Mouse (Mus musculus): ENCODE results near the gene Abl2. TPM values are rescaled to one million over a fixed set of nuclear protein-coding genes. Genes with fewer than 3 reads are reported as not detected.

The Abl2 gene
- polyA plus RNA-seq, 1 experiment from 2014 or later = 6.0 TPM

- Histone ChIP-seq H3K4me3 (no peak overlapping the region), H3K4me1 (peaks cover 4% of the 10 kb centered on the region), H3K9me3 (no peaks in the 10 kb centered on the region), H3K27ac (replicated peaks) (no peak overlapping the region), H3K36me3 (replicated peaks) (no peaks in the 10 kb centered on the region), H3K27me3 (replicated peaks; ENCODE audit: low read depth, poor library complexity, severe bottlenecking) (no peaks in the 10 kb centered on the region)
- 34% methylated on average over 12 of the region's 12 CpGs for WGBS
- no peak for DNase-seq (ENCODE audit: low spot score)
Observed at GRCm38 (mm10) chr1:156543999-156544398, 14.6 kb upstream of the Abl2 start.

GRCm38 (mm10) chr1:156558950-156559640 is 509 bp downstream of the Abl2 start:
- Histone ChIP-seq H3K9me3 (no peaks in the 10 kb centered on the region), H3K27me3 (replicated peaks; ENCODE audit: low read depth, poor library complexity, severe bottlenecking) (no peaks in the 10 kb centered on the region), H3K4me1 (peaks cover 17% of the 10 kb centered on the region), H3K36me3 (replicated peaks) (peaks cover 4% of the 10 kb centered on the region; the same call in 1 of the 2 replicates), H3K27ac (replicated peaks) (peak overlapping the region; percentile 99), H3K4me3 (peak overlapping the region; percentile 99)
- WGBS = under 1% methylated on average over 66 of the region's 66 CpGs
- DNase-seq (ENCODE audit: low spot score) = peak; percentile 77

- H3K27me3 ChIP-seq (replicated peaks; ENCODE audit: low read depth, poor library complexity, severe bottlenecking) = no peaks in the 10 kb centered on the region
- WGBS = 22% methylated on average over 8 of the region's 8 CpGs
- no peak for DNase-seq (ENCODE audit: low spot score)
- H3K36me3 ChIP-seq (replicated peaks) = peaks cover 4% of the 10 kb centered on the region; the same call in 1 of the 2 replicates
- peaks cover 17% of the 10 kb centered on the region for H3K4me1 ChIP-seq
- peak overlapping the region; percentile 99 for H3K27ac ChIP-seq (replicated peaks)
- no peaks in the 10 kb centered on the region for H3K9me3 ChIP-seq
- H3K4me3 ChIP-seq = peak overlapping the region; percentile 99
Observed at GRCm38 (mm10) chr1:156559641-156560020, 1.0 kb downstream of the Abl2 start.

GRCm38 (mm10) chr1:156560500-156560899 is 1.9 kb downstream of the Abl2 start:
- Histone ChIP-seq H3K27ac (replicated peaks) (no peak overlapping the region), H3K36me3 (replicated peaks) (peaks cover 11% of the 10 kb centered on the region; the same call in 1 of the 2 replicates), H3K4me1 (peaks cover 17% of the 10 kb centered on the region), H3K9me3 (no peaks in the 10 kb centered on the region), H3K27me3 (replicated peaks; ENCODE audit: low read depth, poor library complexity, severe bottlenecking) (no peaks in the 10 kb centered on the region), H3K4me3 (peak overlapping the region; percentile 99; the same call in 1 of the 2 replicates)
- DNase-seq (ENCODE audit: low spot score) = no peak
- 93% methylated on average over 9 of the region's 9 CpGs for WGBS

- no peak for DNase-seq (ENCODE audit: low spot score)
- WGBS = 70% methylated on average over 2 of the region's 2 CpGs
Observed at GRCm38 (mm10) chr1:156565328-156565727, 6.7 kb downstream of the Abl2 start.

GRCm38 (mm10) chr1:156566132-156566531 is 7.5 kb downstream of the Abl2 start:
- H3K9me3 ChIP-seq = 0 out of 2 replicates have a peak, but pooled peaks cover 2% of the 10 kb centered on the region
- H3K27ac ChIP-seq (replicated peaks) = no peak overlapping the region
- H3K4me1 ChIP-seq = 0 out of 2 replicates have a peak, but pooled peaks cover 3% of the 10 kb centered on the region
- WGBS = 92% methylated on average over 3 of the region's 3 CpGs
- H3K4me3 ChIP-seq = no peak overlapping the region
- no peak for DNase-seq (ENCODE audit: low spot score)
- no peaks in the 10 kb centered on the region for H3K27me3 ChIP-seq (replicated peaks; ENCODE audit: low read depth, poor library complexity, severe bottlenecking)
- peaks cover 15% of the 10 kb centered on the region; the same call in 1 of the 2 replicates for H3K36me3 ChIP-seq (replicated peaks)

More at GRCm38 (mm10) chr1:156565328-156565727, 6.7 kb downstream of the Abl2 start:
- Histone ChIP-seq H3K4me1 (peaks cover 5% of the 10 kb centered on the region; the same call in 1 of the 2 replicates), H3K27ac (replicated peaks) (no peak overlapping the region), H3K36me3 (replicated peaks) (peaks cover 15% of the 10 kb centered on the region; the same call in 1 of the 2 replicates), H3K4me3 (no peak overlapping the region), H3K27me3 (replicated peaks; ENCODE audit: low read depth, poor library complexity, severe bottlenecking) (no peaks in the 10 kb centered on the region), H3K9me3 (0 out of 2 replicates have a peak, but pooled peaks cover 2% of the 10 kb centered on the region)

GRCm38 (mm10) chr1:156569615-156570014 is 11.0 kb downstream of the Abl2 start:
- no peak for DNase-seq (ENCODE audit: low spot score)
- H3K36me3 ChIP-seq (replicated peaks) = peaks cover 17% of the 10 kb centered on the region; the same call in 1 of the 2 replicates
- no peaks in the 10 kb centered on the region for H3K27me3 ChIP-seq (replicated peaks; ENCODE audit: low read depth, poor library complexity, severe bottlenecking)
- H3K4me1 ChIP-seq = 0 out of 2 replicates have a peak, but pooled peaks cover 3% of the 10 kb centered on the region
- H3K9me3 ChIP-seq = 0 out of 2 replicates have a peak, but pooled peaks cover 2% of the 10 kb centered on the region
- no peak overlapping the region for H3K27ac ChIP-seq (replicated peaks)
- no peak overlapping the region for H3K4me3 ChIP-seq
- 89% methylated on average over 4 of the region's 4 CpGs for WGBS

GRCm38 (mm10) chr1:156572952-156573351 is 14.4 kb downstream of the Abl2 start:
- H3K9me3 ChIP-seq = no peaks in the 10 kb centered on the region
- DNase-seq (ENCODE audit: low spot score) = no peak
- H3K36me3 ChIP-seq (replicated peaks) = 0 out of 2 replicates have a peak, but pooled peaks cover 6% of the 10 kb centered on the region
- H3K27me3 ChIP-seq (replicated peaks; ENCODE audit: low read depth, poor library complexity, severe bottlenecking) = no peaks in the 10 kb centered on the region
- WGBS = 85% methylated on average over 4 of the region's 4 CpGs
- no peak overlapping the region for H3K27ac ChIP-seq (replicated peaks)
- H3K4me3 ChIP-seq = no peak overlapping the region
- no peaks in the 10 kb centered on the region for H3K4me1 ChIP-seq

GRCm38 (mm10) chr1:156581149-156581548 is 22.6 kb downstream of the Abl2 start:
- Histone ChIP-seq H3K27ac (replicated peaks) (no peak overlapping the region), H3K9me3 (no peaks in the 10 kb centered on the region), H3K36me3 (replicated peaks) (no peaks in the 10 kb centered on the region), H3K4me1 (no peaks in the 10 kb centered on the region), H3K4me3 (no peak overlapping the region), H3K27me3 (replicated peaks; ENCODE audit: low read depth, poor library complexity, severe bottlenecking) (no peaks in the 10 kb centered on the region)
- no peak for DNase-seq (ENCODE audit: low spot score)
- 78% methylated on average over 11 of the region's 11 CpGs for WGBS

GRCm38 (mm10) chr1:156584175-156584574 is 25.6 kb downstream of the Abl2 start:
- Histone ChIP-seq H3K27me3 (replicated peaks; ENCODE audit: low read depth, poor library complexity, severe bottlenecking) (no peaks in the 10 kb centered on the region), H3K4me1 (no peaks in the 10 kb centered on the region), H3K4me3 (no peak overlapping the region), H3K36me3 (replicated peaks) (peaks cover 11% of the 10 kb centered on the region; the same call in 1 of the 2 replicates), H3K9me3 (no peaks in the 10 kb centered on the region), H3K27ac (replicated peaks) (no peak overlapping the region)
- WGBS = 85% methylated on average over 1 of the region's 1 CpGs
- no peak for DNase-seq (ENCODE audit: low spot score)

- Histone ChIP-seq H3K27me3 (replicated peaks; ENCODE audit: low read depth, poor library complexity, severe bottlenecking) (no peaks in the 10 kb centered on the region), H3K9me3 (no peaks in the 10 kb centered on the region), H3K4me3 (no peak overlapping the region), H3K27ac (replicated peaks) (no peak overlapping the region), H3K4me1 (peaks cover 4% of the 10 kb centered on the region; the same call in 1 of the 2 replicates), H3K36me3 (replicated peaks) (peaks cover 11% of the 10 kb centered on the region; the same call in 1 of the 2 replicates)
- DNase-seq (ENCODE audit: low spot score) = no peak
- 83% methylated on average over 3 of the region's 3 CpGs for WGBS
Observed at GRCm38 (mm10) chr1:156585512-156585911, 26.9 kb downstream of the Abl2 start.

- no peak for DNase-seq (ENCODE audit: low spot score)
- Histone ChIP-seq H3K4me3 (no peak overlapping the region), H3K27ac (replicated peaks) (no peak overlapping the region), H3K9me3 (no peaks in the 10 kb centered on the region), H3K4me1 (peaks cover 4% of the 10 kb centered on the region; the same call in 1 of the 2 replicates), H3K36me3 (replicated peaks) (peaks cover 13% of the 10 kb centered on the region), H3K27me3 (replicated peaks; ENCODE audit: low read depth, poor library complexity, severe bottlenecking) (no peaks in the 10 kb centered on the region)
- WGBS = 93% methylated on average over 3 of the region's 3 CpGs
Observed at GRCm38 (mm10) chr1:156589811-156590305, 31.3 kb downstream of the Abl2 start.

- H3K27ac ChIP-seq (replicated peaks) = no peak overlapping the region
- no peak overlapping the region for H3K4me3 ChIP-seq
- H3K4me1 ChIP-seq = peaks cover 4% of the 10 kb centered on the region; the same call in 1 of the 2 replicates
- peaks cover 15% of the 10 kb centered on the region for H3K36me3 ChIP-seq (replicated peaks)
- WGBS = 18% methylated on average over 1 of the region's 1 CpGs
- no peak for DNase-seq (ENCODE audit: low spot score)
- H3K9me3 ChIP-seq = no peaks in the 10 kb centered on the region
- no peaks in the 10 kb centered on the region for H3K27me3 ChIP-seq (replicated peaks; ENCODE audit: low read depth, poor library complexity, severe bottlenecking)
Observed at GRCm38 (mm10) chr1:156590357-156590756, 31.8 kb downstream of the Abl2 start.
